Mouse (Mus musculus) liver, embryonic 14.5 days (tissue): Measurements from ENCODE around the gene Fam186b.

Experiments used
- CTCF ChIP-seq: IDR thresholded peaks from 2 replicates; pipeline ENCODE4 v1.5.1; 2016; ENCODE audit warnings: antibody characterized with exemption, low read depth, control low read depth
- EP300 ChIP-seq: IDR thresholded peaks from 2 replicates; pipeline ENCODE4 v1.6.1; 2016; ENCODE audit warnings: antibody characterized with exemption, low read depth

DNA sequence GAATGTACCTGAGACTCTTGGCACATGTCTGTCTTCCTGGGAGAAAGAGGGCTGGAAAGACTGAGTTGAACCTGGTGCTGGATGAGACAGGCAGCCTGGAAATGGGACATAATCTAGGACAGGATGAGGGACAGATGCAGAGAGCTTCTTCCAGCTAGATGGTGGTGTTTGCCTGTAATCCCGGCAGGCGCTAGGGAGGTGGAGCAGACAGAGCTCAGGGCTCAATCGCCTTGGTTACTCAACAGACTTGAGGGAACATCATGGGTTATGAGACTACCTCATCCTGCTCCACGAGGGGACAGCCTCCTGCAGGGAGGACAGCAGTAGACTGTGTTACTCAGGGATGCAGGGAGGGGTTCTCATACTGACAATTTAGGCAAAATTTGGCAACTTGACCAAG, 54.4 kb downstream of the Fam186b start:
- no peak for TF ChIP-seq CTCF
- no peak for TF ChIP-seq EP300
